Mouse (Mus musculus): Measurements from ENCODE around the gene Mamdc4. TPM values are rescaled to one million over a fixed set of nuclear protein-coding genes. Genes with fewer than 3 reads are reported as not detected.

Gene Mamdc4
- polyA plus RNA-seq, 1 experiment from 2014 or later, result 1.8 TPM

Other genes with a start within 250 kb of the Mamdc4 start
- gene Man1b1, start 242.5 kb downstream of the Mamdc4 start, polyA plus RNA-seq (2015; fragmentation: Nextera tagmentation; extraction: Ambion mirVana), result 41.6 and 48.3 TPM in 2 replicates
- gene Dpp7, start 218.5 kb downstream of the Mamdc4 start, polyA plus RNA-seq (2015; fragmentation: Nextera tagmentation; extraction: Ambion mirVana), result 26.4 and 27.8 TPM in 2 replicates
- gene Uap1l1, start 209.2 kb downstream of the Mamdc4 start, polyA plus RNA-seq (2015; fragmentation: Nextera tagmentation; extraction: Ambion mirVana), result 8.8 and 10.9 TPM in 2 replicates
- 15.7 and 17.2 TPM in 2 replicates for gene Sapcd2, start 202.5 kb downstream of the Mamdc4 start, polyA plus RNA-seq (2015; fragmentation: Nextera tagmentation; extraction: Ambion mirVana)
- 6.7 and 7.4 TPM in 2 replicates for gene Entpd2, start 179.0 kb downstream of the Mamdc4 start, polyA plus RNA-seq (2015; fragmentation: Nextera tagmentation; extraction: Ambion mirVana)
- gene Npdc1, start 175.5 kb downstream of the Mamdc4 start, polyA plus RNA-seq (2015; fragmentation: Nextera tagmentation; extraction: Ambion mirVana), result 481 and 505 TPM in 2 replicates
- gene Fut7, start 151.6 kb downstream of the Mamdc4 start, polyA plus RNA-seq (2015; fragmentation: Nextera tagmentation; extraction: Ambion mirVana), result 0.19 and 0.23 TPM in 2 replicates
- gene Abca2, start 146.1 kb downstream of the Mamdc4 start, polyA plus RNA-seq (2015; fragmentation: Nextera tagmentation; extraction: Ambion mirVana), result 13.5 and 15.5 TPM in 2 replicates
- 3.4 and 4.1 TPM in 2 replicates for gene Clic3, start 118.0 kb downstream of the Mamdc4 start, polyA plus RNA-seq (2015; fragmentation: Nextera tagmentation; extraction: Ambion mirVana)
- gene Paxx, start 113.8 kb downstream of the Mamdc4 start, polyA plus RNA-seq (2015; fragmentation: Nextera tagmentation; extraction: Ambion mirVana), result 117 and 134 TPM in 2 replicates
- 904 and 1,173 TPM in 2 replicates for gene Ptgds, start 104.8 kb downstream of the Mamdc4 start, polyA plus RNA-seq (2015; fragmentation: Nextera tagmentation; extraction: Ambion mirVana)
- not detected in 2 replicates for gene Lcn12, start 80.9 kb downstream of the Mamdc4 start, polyA plus RNA-seq (2015; fragmentation: Nextera tagmentation; extraction: Ambion mirVana)
- 136 and 153 TPM in 2 replicates for gene Fbxw5, start 74.1 kb downstream of the Mamdc4 start, polyA plus RNA-seq (2015; fragmentation: Nextera tagmentation; extraction: Ambion mirVana)
- gene C8g, start 73.1 kb downstream of the Mamdc4 start, polyA plus RNA-seq (2015; fragmentation: Nextera tagmentation; extraction: Ambion mirVana), result 6.1 and 6.6 TPM in 2 replicates
- 16.8 and 17.8 TPM in 2 replicates for gene Traf2, start 27.9 kb downstream of the Mamdc4 start, polyA plus RNA-seq (2015; fragmentation: Nextera tagmentation; extraction: Ambion mirVana)
- gene Edf1, start 17.0 kb downstream of the Mamdc4 start, polyA plus RNA-seq (2015; fragmentation: Nextera tagmentation; extraction: Ambion mirVana), result 384 and 413 TPM in 2 replicates
- gene Phpt1, start 379 bp upstream of the Mamdc4 start, polyA plus RNA-seq (2015; fragmentation: Nextera tagmentation; extraction: Ambion mirVana), result 164 and 178 TPM in 2 replicates
- gene Ajm1, start 6.9 kb upstream of the Mamdc4 start, polyA plus RNA-seq (2015; fragmentation: Nextera tagmentation; extraction: Ambion mirVana), result 12.0 and 15.1 TPM in 2 replicates
- gene Rabl6, start 33.7 kb upstream of the Mamdc4 start, polyA plus RNA-seq (2015; fragmentation: Nextera tagmentation; extraction: Ambion mirVana), result 65.3 and 71.8 TPM in 2 replicates
- gene Ccdc183, start 42.8 kb upstream of the Mamdc4 start, polyA plus RNA-seq (2015; fragmentation: Nextera tagmentation; extraction: Ambion mirVana), result 0.13 and 0.34 TPM in 2 replicates
- gene Tmem141, start 47.2 kb upstream of the Mamdc4 start, polyA plus RNA-seq (2015; fragmentation: Nextera tagmentation; extraction: Ambion mirVana), result 54.6 and 66.8 TPM in 2 replicates
- 4.6 and 4.8 TPM in 2 replicates for gene Fcna, start 53.2 kb upstream of the Mamdc4 start, polyA plus RNA-seq (2015; fragmentation: Nextera tagmentation; extraction: Ambion mirVana)
- gene Lcn8, start 78.3 kb upstream of the Mamdc4 start, polyA plus RNA-seq (2015; fragmentation: Nextera tagmentation; extraction: Ambion mirVana), result not detected in 2 replicates
- gene Lcn5, start 83.1 kb upstream of the Mamdc4 start, polyA plus RNA-seq (2015; fragmentation: Nextera tagmentation; extraction: Ambion mirVana), result not detected in 2 replicates
- not detected in 2 replicates for gene Lcn6, start 101.9 kb upstream of the Mamdc4 start, polyA plus RNA-seq (2015; fragmentation: Nextera tagmentation; extraction: Ambion mirVana)
- not detected in 2 replicates for gene Lcn10, start 107.9 kb upstream of the Mamdc4 start, polyA plus RNA-seq (2015; fragmentation: Nextera tagmentation; extraction: Ambion mirVana)
- not detected in 2 replicates for gene Obp2a, start 125.2 kb upstream of the Mamdc4 start, polyA plus RNA-seq (2015; fragmentation: Nextera tagmentation; extraction: Ambion mirVana)
- 164 and 182 TPM in 2 replicates for gene Bmyc, start 131.9 kb upstream of the Mamdc4 start, polyA plus RNA-seq (2015; fragmentation: Nextera tagmentation; extraction: Ambion mirVana)
- gene Obp2b, start 162.2 kb upstream of the Mamdc4 start, polyA plus RNA-seq (2015; fragmentation: Nextera tagmentation; extraction: Ambion mirVana), result not detected in 2 replicates
- not detected in 2 replicates for gene Lcn3, start 190.7 kb upstream of the Mamdc4 start, polyA plus RNA-seq (2015; fragmentation: Nextera tagmentation; extraction: Ambion mirVana)
- gene Lcn11, start 202.2 kb upstream of the Mamdc4 start, polyA plus RNA-seq (2015; fragmentation: Nextera tagmentation; extraction: Ambion mirVana), result not detected in 2 replicates
- not detected in 2 replicates for gene Gm13539, start 207.4 kb upstream of the Mamdc4 start, polyA plus RNA-seq (2015; fragmentation: Nextera tagmentation; extraction: Ambion mirVana)
- not detected in 2 replicates for gene Glt6d1, start 241.0 kb upstream of the Mamdc4 start, polyA plus RNA-seq (2015; fragmentation: Nextera tagmentation; extraction: Ambion mirVana)
- gene Lcn9, start 248.3 kb upstream of the Mamdc4 start, polyA plus RNA-seq (2015; fragmentation: Nextera tagmentation; extraction: Ambion mirVana), result not detected in 2 replicates